Mouse (Mus musculus) cerebellum, adult 2 months (tissue): ENCODE measurements around the gene Fads3. TPM values are rescaled to one million over a fixed set of nuclear protein-coding genes. Genes with fewer than 3 reads are reported as not detected.
A peak's percentile ranks its signal among the peaks of the same experiment; 100 is the strongest.

ENCODE experiments used
- DNase-seq, 2 experiments: peaks; one replicate each; pipeline ENCODE4 v3.0.0; 2021
- H3K27ac ChIP-seq: fragments of 200-500 bp; 2 replicates; pipeline ENCODE4 v1.5.1; 2012; ENCODE audit warnings: low read length, control low read depth, inconsistent platforms; ENCODE audit not compliant: insufficient read depth
- H3K27me3 ChIP-seq: fragments of 200-500 bp; 2 replicates; pipeline ENCODE4 v1.6.1; 2012; ENCODE audit warnings: inconsistent platforms, mild to moderate bottlenecking, low read length, moderate library complexity; ENCODE audit not compliant: control insufficient read depth, insufficient read depth
- H3K4me1 ChIP-seq: fragments of 200-500 bp; 2 replicates; pipeline ENCODE4 v1.6.1; 2011; ENCODE audit warnings: low read length; ENCODE audit not compliant: control insufficient read depth, insufficient read depth
- H3K4me3 ChIP-seq: fragments of 200-500 bp; replicated peaks from 2 replicates; pipeline ENCODE3; 2011; ENCODE audit warnings: mild to moderate bottlenecking, low read depth, low read length, control low read depth; ENCODE audit not compliant: insufficient read depth
- CTCF ChIP-seq: fragments of 200-500 bp; IDR thresholded peaks from 2 replicates; pipeline ENCODE4 v1.5.1; 2011; ENCODE audit warnings: low read depth, mild to moderate bottlenecking, control low read depth, low read length, moderate library complexity, borderline replicate concordance; ENCODE audit not compliant: insufficient read depth
- POLR2A ChIP-seq: fragments of 200-500 bp; IDR thresholded peaks from 2 replicates; pipeline ENCODE4 v1.6.1; 2011; ENCODE audit warnings: low read length, control low read depth, borderline replicate concordance; ENCODE audit not compliant: insufficient read depth
- WGBS: fragments of 180-500 bp; shearing (Covaris S2); methylation state at CpG from one replicate; pipeline ENCODE4 v1.1.7; 2018; 5-methylcytosine and 5-hydroxymethylcytosine counted together
- polyA plus RNA-seq: library from polyadenylated mRNA; depleted of rRNA; stranded (reverse); fragments of >200 nt; gene quantifications from 2 replicates; pipeline ENCODE4 v1.2.3, GENCODE M21; 2012

Gene Fads3
- polyA plus RNA-seq, 1 experiment: 30.9 TPM

GRCm38 (mm10) chr19:10000330-10000729, 41.0 kb upstream of the Fads3 start:
- Histone ChIP-seq H3K4me1 (no peaks in the 10 kb centered on the region), H3K4me3 (no peak overlapping the region), H3K27ac (no peak overlapping the region), H3K27me3 (no peaks in the 10 kb centered on the region)
- DNase-seq: peak in 1 of 2 experiments; percentile 31
- WGBS: 21% methylated on average over 3 of the region's 3 CpGs
- TF ChIP-seq CTCF (peak; percentile 63; the same call in 1 of the 2 replicates), POLR2A (no peak)

- H3K4me3 ChIP-seq: no peak within 1 kb of the TSS
- WGBS: 79% methylated on average over 7 of the region's 7 CpGs
- TF ChIP-seq CTCF: no peak
- no peak for TF ChIP-seq POLR2A
- no peaks in the 10 kb centered on the region for H3K27me3 ChIP-seq
- no peak within 1 kb of the TSS for H3K27ac ChIP-seq
- H3K4me1 ChIP-seq: no peaks in the 10 kb centered on the region
- no peak for DNase-seq
These were observed 40.0 kb upstream of the Fads3 start, which contains the start of the genes Best1 and Rab3il1 for GRCm38 (mm10) chr19:10001206-10001969. Gene Best1, minus strand, starts transcription at chr19:10001633. Gene Rab3il1, plus strand, starts transcription at chr19:10001669.

- TF ChIP-seq CTCF (no peak), POLR2A (no peak)
- DNase-seq: no peak
- Histone ChIP-seq H3K27ac (no peak overlapping the region), H3K4me3 (no peak overlapping the region), H3K4me1 (no peaks in the 10 kb centered on the region), H3K27me3 (no peaks in the 10 kb centered on the region)
- 97% methylated on average over 1 of the region's 1 CpGs for WGBS
These were observed 37.7 kb upstream of the Fads3 start for GRCm38 (mm10) chr19:10003696-10004095.

GRCm38 (mm10) chr19:10011408-10011807, 30.0 kb upstream of the Fads3 start:
- no peaks in the 10 kb centered on the region for H3K4me1 ChIP-seq
- TF ChIP-seq CTCF (no peak), POLR2A (no peak)
- no peaks in the 10 kb centered on the region for H3K27me3 ChIP-seq
- WGBS: 79% methylated on average over 1 of the region's 1 CpGs
- DNase-seq: no peak
- H3K4me3 ChIP-seq: no peak overlapping the region
- no peak overlapping the region for H3K27ac ChIP-seq

GRCm38 (mm10) chr19:10012827-10013278, 28.5 kb upstream of the Fads3 start:
- WGBS: 31% methylated on average over 6 of the region's 6 CpGs
- DNase-seq: no peak
- TF ChIP-seq POLR2A (no peak), CTCF (no peak)
- H3K27me3 ChIP-seq: no peaks in the 10 kb centered on the region
- no peak overlapping the region for H3K4me3 ChIP-seq
- no peak overlapping the region for H3K27ac ChIP-seq
- no peaks in the 10 kb centered on the region for H3K4me1 ChIP-seq

GRCm38 (mm10) chr19:10013348-10013747, 28.0 kb upstream of the Fads3 start:
- Histone ChIP-seq H3K4me1 (peaks cover under 1% of the 10 kb centered on the region; the same call in 1 of the 2 replicates), H3K4me3 (no peak overlapping the region), H3K27me3 (no peaks in the 10 kb centered on the region), H3K27ac (no peak overlapping the region)
- no peak for DNase-seq
- WGBS: 56% methylated on average over 3 of the region's 3 CpGs
- TF ChIP-seq POLR2A (no peak), CTCF (no peak)

- H3K27me3 ChIP-seq: no peaks in the 10 kb centered on the region
- no peak overlapping the region for H3K27ac ChIP-seq
- peaks cover 6% of the 10 kb centered on the region; the same call in 1 of the 2 replicates for H3K4me1 ChIP-seq
- H3K4me3 ChIP-seq: no peak overlapping the region
- TF ChIP-seq POLR2A (no peak), CTCF (no peak)
- 72% methylated on average over 5 of the region's 5 CpGs for WGBS
- no peak for DNase-seq
These were observed 27.5 kb upstream of the Fads3 start for GRCm38 (mm10) chr19:10013913-10014312.

GRCm38 (mm10) chr19:10014824-10015223, 26.5 kb upstream of the Fads3 start:
- Histone ChIP-seq H3K27me3 (no peaks in the 10 kb centered on the region), H3K27ac (no peak overlapping the region), H3K4me1 (peaks cover 10% of the 10 kb centered on the region), H3K4me3 (no peak overlapping the region)
- TF ChIP-seq CTCF (no peak), POLR2A (no peak)
- WGBS: 85% methylated on average over 13 of the region's 13 CpGs
- DNase-seq: no peak
